ENCODE assay signal across 19 mouse cellular contexts in genomic region chr8:10870423-10871055, GRCm38 (mm10).
A peak's percentile ranks its signal among the peaks of the same experiment; 100 is the strongest.
DNase-seq lines count a peak whose midpoint lies in the region; ATAC-seq and TF ChIP-seq lines count a peak whose summit lies in the region.
"Had no signal": no experiment of that assay in that cellular context is flagged by ENCODE, and none has a peak within 500 bp of the region (broad histone marks: within the 10 kb centered on the region; RNA-seq: fewer than 3 reads in every experiment).

No protein-coding gene starts in this region.

- intact Hi-C loops in left cerebral cortex, postnatal 14 days (cut with DNase I) = loop anchor here (5.0 kb wide), 1 partner anchor 137 kb away; the partner anchor contains the start of gene Irs2

- no peak overlapping the region for H3K4me2 ChIP-seq in hindbrain, postnatal 0 days (ENCODE audit: low read depth, low read length)
- H3K4me2 ChIP-seq in hindbrain, embryonic 11.5 days (replicated peaks; ENCODE audit: low read depth, low read length) = no peak overlapping the region
- H3K4me2 ChIP-seq: heart, embryonic 13.5 days; limb, embryonic 13.5 days; liver, embryonic 15.5 days had no signal

- no peaks in the 10 kb centered on the region for H3K36me3 ChIP-seq in hindbrain, postnatal 0 days (ENCODE audit: insufficient read depth, low read length)
- H3K36me3 ChIP-seq in hindbrain, embryonic 11.5 days (ENCODE audit: control insufficient read depth, insufficient read depth, low read length) = no peaks in the 10 kb centered on the region
- H3K36me3 ChIP-seq: G1E; heart, embryonic 13.5 days; limb, embryonic 13.5 days; liver, embryonic 15.5 days had no signal

- peak overlapping the region; percentile 38 for H3K27ac ChIP-seq in hindbrain, postnatal 0 days
- no peak overlapping the region for H3K27ac ChIP-seq in hindbrain, embryonic 11.5 days (ENCODE audit: low read depth, low read length)
- H3K27ac ChIP-seq: heart, embryonic 13.5 days; limb, embryonic 13.5 days; liver, embryonic 15.5 days had no signal

- no peak overlapping the region for H3K9ac ChIP-seq in hindbrain, postnatal 0 days (replicated peaks; ENCODE audit: low read length)
- no peak overlapping the region for H3K9ac ChIP-seq in hindbrain, embryonic 11.5 days (ENCODE audit: low read depth, low read length)
- H3K9ac ChIP-seq: heart, embryonic 13.5 days; limb, embryonic 13.5 days; liver, embryonic 15.5 days had no signal

- DNase-seq in hindbrain, postnatal 0 days (ENCODE audit: low spot score) = peak; percentile 48
- DNase-seq in hindbrain, embryonic 11.5 days (ENCODE audit: low spot score) = no peak
- DNase-seq in right cerebral cortex, adult 18-20 months = peak; percentile 15
- DNase-seq in right cerebral cortex, postnatal 25 days = no peak
- DNase-seq in left cerebral cortex, postnatal 14 days (ENCODE audit: low spot score in 2 of 2) = peak; percentile 48 to 73
- no peak for DNase-seq in natural killer cell, adult 2 months (ENCODE audit: low spot score in 2 of 2)
- DNase-seq in thymus, postnatal 25 days = no peak
- DNase-seq: adrenal gland, adult 2 months; cerebellum, adult 9-11 months; embryo, embryonic 11 days; kidney, adult 18-20 months; kidney, postnatal 36 days; lung, postnatal 10 days had no signal

- no peak overlapping the region for H3K4me3 ChIP-seq in hindbrain, postnatal 0 days (ENCODE audit: low read length)
- H3K4me3 ChIP-seq in hindbrain, embryonic 11.5 days (ENCODE audit: low read depth, low read length) = no peak overlapping the region
- H3K4me3 ChIP-seq: heart, embryonic 13.5 days; limb, embryonic 13.5 days; liver, embryonic 15.5 days; megakaryocyte, embryonic 14.5 days; myocyte had no signal

- 39% methylated on average over 13 of the region's 13 CpGs for WGBS in hindbrain, postnatal 0 days
- 79% methylated on average over 13 of the region's 13 CpGs for WGBS in hindbrain, embryonic 11.5 days

- H3K4me1 ChIP-seq in hindbrain, postnatal 0 days (ENCODE audit: insufficient read depth, low read length) = peaks cover 15% of the 10 kb centered on the region; the same call in 1 of the 2 replicates
- no peaks in the 10 kb centered on the region for H3K4me1 ChIP-seq in hindbrain, embryonic 11.5 days (replicated peaks; ENCODE audit: control insufficient read depth, insufficient read depth, low read length)

- ATAC-seq in hindbrain, postnatal 0 days = 0 out of 2 replicates have a peak, but pooled peaks have one; percentile 43
- no peak for ATAC-seq in hindbrain, embryonic 11.5 days (ENCODE audit: low FRiP score)

- no peak for TF ChIP-seq CTCF in hindbrain, postnatal 0 days (IDR thresholded peaks at IDR 0.05; ENCODE audit: low read depth)

- no peaks in the 10 kb centered on the region for H3K9me3 ChIP-seq in hindbrain, postnatal 0 days (ENCODE audit: low read length)
- no peaks in the 10 kb centered on the region for H3K9me3 ChIP-seq in hindbrain, embryonic 11.5 days (ENCODE audit: control insufficient read depth, low read length)
- H3K9me3 ChIP-seq: G1E; heart, embryonic 13.5 days; limb, embryonic 13.5 days; liver, embryonic 15.5 days; megakaryocyte, embryonic 14.5 days had no signal

- H3K27me3 ChIP-seq in hindbrain, postnatal 0 days (ENCODE audit: insufficient read depth, low read length) = no peaks in the 10 kb centered on the region
- no peaks in the 10 kb centered on the region for H3K27me3 ChIP-seq in hindbrain, embryonic 11.5 days (ENCODE audit: control insufficient read depth, insufficient read depth, low read length)
- H3K27me3 ChIP-seq: limb, embryonic 13.5 days had no signal

Comparison
In these comparisons a context has a peak if more than half of its experiments do, and no peak if none do; other contexts are left out.
1. DNase-seq: peak in hindbrain, postnatal 0 days (single experiment), right cerebral cortex, adult 18-20 months (single experiment) and left cerebral cortex, postnatal 14 days (2 of 2); none in hindbrain, embryonic 11.5 days (single experiment), right cerebral cortex, postnatal 25 days (single experiment), natural killer cell, adult 2 months (0 of 2) and thymus, postnatal 25 days (single experiment).